Mouse (Mus musculus) lung, postnatal 0 days (tissue): ENCODE measurements around the gene Cdca4.

ENCODE experiments used
- CTCF ChIP-seq: IDR thresholded peaks from 2 replicates; pipeline ENCODE4 v1.5.1; 2016; ENCODE audit warnings: antibody characterized with exemption, mild to moderate bottlenecking
- EP300 ChIP-seq: IDR thresholded peaks from 2 replicates; pipeline ENCODE4 v1.6.1; 2016; ENCODE audit warnings: antibody characterized with exemption, mild to moderate bottlenecking, control low read depth

GRCm38 (mm10) chr12:112872991-112873390 lies 43.8 kb upstream of the Cdca4 start:
- no peak for TF ChIP-seq CTCF
- TF ChIP-seq EP300, result no peak
